Comparison of ENCODE assay signal across 9 mouse cellular contexts in genomic region chr7:66101866-66102265, GRCm38 (mm10). TPM values are rescaled to one million over a fixed set of nuclear protein-coding genes. Genes with fewer than 3 reads are reported as not detected.
DNase-seq lines count a peak whose midpoint lies in the region; ATAC-seq lines count a peak whose summit lies in the region.
"Had no signal": no experiment of that assay in that cellular context is flagged by ENCODE, and none has a peak within 500 bp of the region (broad histone marks: within the 10 kb centered on the region; RNA-seq: fewer than 3 reads in every experiment).

No protein-coding gene starts in this region.

- H3K4me1 ChIP-seq in hindbrain, embryonic 11.5 days (replicated peaks; ENCODE audit: control insufficient read depth, insufficient read depth, low read length) = no peaks in the 10 kb centered on the region
- H3K4me1 ChIP-seq in hindbrain, embryonic 12.5 days = no peaks in the 10 kb centered on the region

- H3K27ac ChIP-seq in hindbrain, embryonic 11.5 days (ENCODE audit: low read depth, low read length) = no peak overlapping the region
- H3K27ac ChIP-seq in hindbrain, embryonic 12.5 days = no peak overlapping the region

- H3K36me3 ChIP-seq in hindbrain, embryonic 11.5 days (ENCODE audit: control insufficient read depth, insufficient read depth, low read length) = no peaks in the 10 kb centered on the region
- no peaks in the 10 kb centered on the region for H3K36me3 ChIP-seq in hindbrain, embryonic 12.5 days

- no peaks in the 10 kb centered on the region for H3K9me3 ChIP-seq in hindbrain, embryonic 11.5 days (ENCODE audit: control insufficient read depth, low read length)
- no peaks in the 10 kb centered on the region for H3K9me3 ChIP-seq in hindbrain, embryonic 12.5 days (replicated peaks)

- H3K4me2 ChIP-seq in hindbrain, embryonic 11.5 days (replicated peaks; ENCODE audit: low read depth, low read length) = no peak overlapping the region
- H3K4me2 ChIP-seq in hindbrain, embryonic 12.5 days (replicated peaks) = no peak overlapping the region

- WGBS in hindbrain, embryonic 11.5 days = 6% methylated on average over 4 of the region's 4 CpGs
- 5% methylated on average over 4 of the region's 4 CpGs for WGBS in hindbrain, embryonic 12.5 days

- no peak overlapping the region for H3K9ac ChIP-seq in hindbrain, embryonic 11.5 days (ENCODE audit: low read depth, low read length)
- no peak overlapping the region for H3K9ac ChIP-seq in hindbrain, embryonic 12.5 days

- H3K4me3 ChIP-seq in hindbrain, embryonic 11.5 days (ENCODE audit: low read depth, low read length) = no peak overlapping the region
- no peak overlapping the region for H3K4me3 ChIP-seq in hindbrain, embryonic 12.5 days

- peak; percentile 63 for DNase-seq in hindbrain, embryonic 11.5 days (ENCODE audit: low spot score)
- peak; percentile 73 for DNase-seq in 3T3-L1 (ENCODE audit: low read depth, low spot score)
- DNase-seq in CD8-positive naive resting alpha-beta T cell, adult 2 months (ENCODE audit: low read depth in 2 of 2, low spot score in 2 of 2) = peak; percentile 19 to 52
- DNase-seq in adrenal gland, adult 2 months = no peak
- no peak for DNase-seq in testis, postnatal 10 days (ENCODE audit: low spot score)

- no peaks in the 10 kb centered on the region for H3K27me3 ChIP-seq in hindbrain, embryonic 11.5 days (ENCODE audit: control insufficient read depth, insufficient read depth, low read length)
- H3K27me3 ChIP-seq in hindbrain, embryonic 12.5 days = peaks cover 3% of the 10 kb centered on the region; the same call in 1 of the 2 replicates

- no peak for ATAC-seq in hindbrain, embryonic 11.5 days (ENCODE audit: low FRiP score)
- no peak for ATAC-seq in hindbrain, embryonic 12.5 days (ENCODE audit: low FRiP score)
- peak; percentile 63; the same call in 1 of the 2 replicates for ATAC-seq in erythroblast, adult 5-6 weeks (replicated peaks; ENCODE audit: low FRiP score, poor library complexity, severe bottlenecking)
- no peak for ATAC-seq in megakaryocyte-erythroid progenitor cell, adult 5-6 weeks (replicated peaks; ENCODE audit: low FRiP score, low TSS enrichment, poor library complexity, severe bottlenecking)

RNA-seq across cellular contexts. Expression of gene Chsy1, which starts 7.4 kb away (rescaled TPM):
- polyA plus RNA-seq in hindbrain, embryonic 11.5 days (2014; fragmentation: Nextera tagmentation; extraction: Ambion mirVana) = 20.4 and 30.4 TPM in 2 replicates
- 15.6 and 16.1 TPM in 2 replicates for polyA plus RNA-seq in hindbrain, embryonic 12.5 days (2016; fragmentation: Nextera tagmentation; extraction: Ambion mirVana)
- 6.7 and 8.5 TPM in 2 replicates for total RNA-seq in erythroblast, adult 5-6 weeks (2015; ENCODE audit: low replicate concordance)
- 7.8 and 11.7 TPM in 2 replicates for total RNA-seq in erythroblast, adult 5-6 weeks (2017; ENCODE audit: low replicate concordance)
- total RNA-seq in megakaryocyte-erythroid progenitor cell, adult 5-6 weeks (2014; fragmentation: Nextera tagmentation) = 11.4 and 14.8 TPM in 2 replicates
- 14.4 and 26.4 TPM in 2 replicates for total RNA-seq in megakaryocyte-erythroid progenitor cell, adult 5-6 weeks (2017)
- 10 to 100 TPM; 12.6 to 17.0 TPM for total RNA-seq in adrenal gland, adult 2 months (2021)
- polyA plus RNA-seq in adrenal gland, adult 2 months (2012; rRNA removed) = 3.2 and 4.1 TPM in 2 replicates

RNA-seq across cellular contexts. Expression of gene Selenos, which starts 22.4 kb away (rescaled TPM):
- 88.2 and 90.4 TPM in 2 replicates for polyA plus RNA-seq in hindbrain, embryonic 11.5 days (2014; fragmentation: Nextera tagmentation; extraction: Ambion mirVana)
- polyA plus RNA-seq in hindbrain, embryonic 12.5 days (2016; fragmentation: Nextera tagmentation; extraction: Ambion mirVana) = 82.2 and 83.7 TPM in 2 replicates
- 27.7 and 28.0 TPM in 2 replicates for total RNA-seq in erythroblast, adult 5-6 weeks (2015; ENCODE audit: low replicate concordance)
- total RNA-seq in erythroblast, adult 5-6 weeks (2017; ENCODE audit: low replicate concordance) = 14.8 and 15.1 TPM in 2 replicates
- total RNA-seq in megakaryocyte-erythroid progenitor cell, adult 5-6 weeks (2014; fragmentation: Nextera tagmentation) = 38.0 and 42.2 TPM in 2 replicates
- 44.9 and 47.5 TPM in 2 replicates for total RNA-seq in megakaryocyte-erythroid progenitor cell, adult 5-6 weeks (2017)
- total RNA-seq in adrenal gland, adult 2 months (2021) = 100 to 1,000 TPM in 1 of 2 experiments, 10 to 100 TPM in 1; 79.6 to 100 TPM
- 163 and 188 TPM in 2 replicates for polyA plus RNA-seq in adrenal gland, adult 2 months (2012; rRNA removed)

RNA-seq across cellular contexts. Expression of gene Snrpa1, which starts 43.1 kb away (rescaled TPM):
- polyA plus RNA-seq in hindbrain, embryonic 11.5 days (2014; fragmentation: Nextera tagmentation; extraction: Ambion mirVana) = 230 and 234 TPM in 2 replicates
- 174 and 175 TPM in 2 replicates for polyA plus RNA-seq in hindbrain, embryonic 12.5 days (2016; fragmentation: Nextera tagmentation; extraction: Ambion mirVana)
- 22.6 and 33.0 TPM in 2 replicates for total RNA-seq in erythroblast, adult 5-6 weeks (2015; ENCODE audit: low replicate concordance)
- 14.6 and 24.2 TPM in 2 replicates for total RNA-seq in erythroblast, adult 5-6 weeks (2017; ENCODE audit: low replicate concordance)
- total RNA-seq in megakaryocyte-erythroid progenitor cell, adult 5-6 weeks (2014; fragmentation: Nextera tagmentation) = 141 and 167 TPM in 2 replicates
- 151 and 194 TPM in 2 replicates for total RNA-seq in megakaryocyte-erythroid progenitor cell, adult 5-6 weeks (2017)
- total RNA-seq in adrenal gland, adult 2 months (2021) = 10 to 100 TPM; 29.9 to 32.6 TPM
- polyA plus RNA-seq in adrenal gland, adult 2 months (2012; rRNA removed) = 1.1 and 3.3 TPM in 2 replicates

RNA-seq across cellular contexts. Expression of gene Gm45213, which starts 58.5 kb away (rescaled TPM):
- not detected in 2 replicates for polyA plus RNA-seq in hindbrain, embryonic 11.5 days (2014; fragmentation: Nextera tagmentation; extraction: Ambion mirVana)
- polyA plus RNA-seq in hindbrain, embryonic 12.5 days (2016; fragmentation: Nextera tagmentation; extraction: Ambion mirVana) = not detected in 2 replicates
- total RNA-seq in erythroblast, adult 5-6 weeks (2015; ENCODE audit: low replicate concordance) = not detected in 2 replicates
- not detected in 2 replicates for total RNA-seq in erythroblast, adult 5-6 weeks (2017; ENCODE audit: low replicate concordance)
- total RNA-seq in megakaryocyte-erythroid progenitor cell, adult 5-6 weeks (2014; fragmentation: Nextera tagmentation) = not detected in 2 replicates
- total RNA-seq in megakaryocyte-erythroid progenitor cell, adult 5-6 weeks (2017) = not detected in 2 replicates
- total RNA-seq in adrenal gland, adult 2 months (2021) = not detected
- not detected in 2 replicates for polyA plus RNA-seq in adrenal gland, adult 2 months (2012; rRNA removed)
- polyA plus RNA-seq: intestine, embryonic 14.5 days had no signal

Comparison
In these comparisons a context has a peak if more than half of its experiments do, and no peak if none do; other contexts are left out.
1. DNase-seq: peak in hindbrain, embryonic 11.5 days (single experiment), 3T3-L1 (single experiment) and CD8-positive naive resting alpha-beta T cell, adult 2 months (2 of 2); none in adrenal gland, adult 2 months (single experiment) and testis, postnatal 10 days (single experiment).
2. RNA of gene Snrpa1, which starts 43.1 kb away (total RNA-seq): 141 to 194 TPM in megakaryocyte-erythroid progenitor cell, adult 5-6 weeks; 14.6 to 33.0 TPM in erythroblast, adult 5-6 weeks and 29.9 to 32.6 TPM in adrenal gland, adult 2 months; every median in the first group is over 4 times any median in the second.